Mouse (Mus musculus): ENCODE data around the gene Ccl7.

Ccl7 gene

GRCm38 (mm10) chr11:82045471-82045870 is at the start of gene Ccl7:
Gene Ccl7 (plus strand): TSS chr11:82045712.
- H3K27me3 ChIP-seq (ENCODE audit: insufficient read depth, low read length) = no peaks in the 10 kb centered on the region
- no peaks in the 10 kb centered on the region for H3K4me1 ChIP-seq (replicated peaks; ENCODE audit: low read depth, low read length)
- no peaks in the 10 kb centered on the region for H3K36me3 ChIP-seq (ENCODE audit: insufficient read depth, low read length)
- H3K9me3 ChIP-seq (ENCODE audit: low read length) = no peaks in the 10 kb centered on the region
- no peak within 1 kb of the TSS for H3K4me3 ChIP-seq (replicated peaks; ENCODE audit: low read length)
- TF ChIP-seq POU5F1 (IDR thresholded peaks at IDR 0.05; ENCODE audit: borderline replicate concordance, low read length) (no peak), CTCF (conservative IDR thresholded peaks at IDR 0.05; ENCODE audit: low read length) (no peak), NANOG (IDR thresholded peaks at IDR 0.05; ENCODE audit: borderline replicate concordance, low read length) (no peak)

DNA sequence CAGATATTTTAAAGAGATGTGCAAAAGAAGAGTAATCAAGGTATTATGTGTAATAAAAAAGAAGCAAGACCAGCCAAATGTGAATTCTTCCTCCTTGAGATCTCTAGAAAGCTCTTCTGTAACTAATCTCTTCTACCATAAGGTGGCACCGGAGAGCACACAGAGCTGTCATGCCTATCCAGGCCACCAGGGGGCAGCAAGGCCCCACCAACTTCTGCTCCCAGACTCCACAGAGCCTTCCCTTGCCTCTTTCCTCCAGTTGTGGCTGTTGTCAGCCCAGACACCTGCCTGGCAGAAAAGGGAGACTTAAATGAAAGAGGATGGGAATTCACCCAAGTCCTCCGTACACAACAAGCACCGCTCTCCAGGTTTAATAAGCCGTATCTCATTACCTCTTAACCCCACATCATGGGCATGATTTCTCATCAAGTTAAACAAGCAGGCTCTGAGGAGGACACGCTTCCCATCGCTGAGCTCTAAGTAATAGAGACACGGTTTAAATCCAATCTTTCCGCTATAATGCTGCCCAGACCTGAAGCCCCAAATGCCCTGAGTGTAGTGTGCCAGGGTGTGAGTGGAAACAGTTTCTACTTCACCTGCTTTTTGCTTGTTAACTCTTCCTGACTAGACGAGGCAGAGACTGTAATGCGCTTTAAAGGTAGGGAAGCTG is 49.2 kb upstream of the Ccl7 start:
- Histone ChIP-seq H3K4me3 (replicated peaks; ENCODE audit: low read length) (no peak overlapping the region), H3K9me3 (ENCODE audit: low read length) (peaks cover 11% of the 10 kb centered on the region), H3K27me3 (ENCODE audit: insufficient read depth, low read length) (no peaks in the 10 kb centered on the region; the same call in 1 of the 2 replicates), H3K36me3 (ENCODE audit: insufficient read depth, low read length) (no peaks in the 10 kb centered on the region), H3K4me1 (replicated peaks; ENCODE audit: low read depth, low read length) (no peaks in the 10 kb centered on the region)
- no peak for TF ChIP-seq NANOG (IDR thresholded peaks at IDR 0.05; ENCODE audit: borderline replicate concordance, low read length)
- TF ChIP-seq POU5F1 (IDR thresholded peaks at IDR 0.05; ENCODE audit: borderline replicate concordance, low read length) = no peak
- peak; percentile 87 for TF ChIP-seq CTCF (conservative IDR thresholded peaks at IDR 0.05; ENCODE audit: low read length)

GRCm38 (mm10) chr11:81997085-81997484 is 48.4 kb upstream of the Ccl7 start:
- H3K4me1 ChIP-seq (replicated peaks; ENCODE audit: low read depth, low read length) = no peaks in the 10 kb centered on the region
- no peaks in the 10 kb centered on the region; the same call in 1 of the 2 replicates for H3K27me3 ChIP-seq (ENCODE audit: insufficient read depth, low read length)
- no peaks in the 10 kb centered on the region for H3K36me3 ChIP-seq (ENCODE audit: insufficient read depth, low read length)
- no peak overlapping the region for H3K4me3 ChIP-seq (replicated peaks; ENCODE audit: low read length)
- H3K9me3 ChIP-seq (ENCODE audit: low read length) = peaks cover 11% of the 10 kb centered on the region
- TF ChIP-seq CTCF (conservative IDR thresholded peaks at IDR 0.05; ENCODE audit: low read length) (no peak), POU5F1 (IDR thresholded peaks at IDR 0.05; ENCODE audit: borderline replicate concordance, low read length) (no peak), NANOG (IDR thresholded peaks at IDR 0.05; ENCODE audit: borderline replicate concordance, low read length) (no peak)

- TF ChIP-seq NANOG (IDR thresholded peaks at IDR 0.05; ENCODE audit: borderline replicate concordance, low read length) (no peak), CTCF (conservative IDR thresholded peaks at IDR 0.05; ENCODE audit: low read length) (no peak), POU5F1 (IDR thresholded peaks at IDR 0.05; ENCODE audit: borderline replicate concordance, low read length) (no peak)
- no peaks in the 10 kb centered on the region for H3K4me1 ChIP-seq (replicated peaks; ENCODE audit: low read depth, low read length)
- peaks cover 11% of the 10 kb centered on the region for H3K9me3 ChIP-seq (ENCODE audit: low read length)
- no peaks in the 10 kb centered on the region for H3K36me3 ChIP-seq (ENCODE audit: insufficient read depth, low read length)
- no peaks in the 10 kb centered on the region; the same call in 1 of the 2 replicates for H3K27me3 ChIP-seq (ENCODE audit: insufficient read depth, low read length)
- H3K4me3 ChIP-seq (replicated peaks; ENCODE audit: low read length) = no peak overlapping the region
These were observed 46.9 kb upstream of the Ccl7 start for GRCm38 (mm10) chr11:81998646-81999045.

GRCm38 (mm10) chr11:81999469-81999868 is 46.0 kb upstream of the Ccl7 start:
- no peak overlapping the region for H3K4me3 ChIP-seq (replicated peaks; ENCODE audit: low read length)
- no peaks in the 10 kb centered on the region for H3K4me1 ChIP-seq (replicated peaks; ENCODE audit: low read depth, low read length)
- no peaks in the 10 kb centered on the region for H3K36me3 ChIP-seq (ENCODE audit: insufficient read depth, low read length)
- no peaks in the 10 kb centered on the region; the same call in none of the 2 replicates for H3K27me3 ChIP-seq (ENCODE audit: insufficient read depth, low read length)
- no peak for TF ChIP-seq NANOG (IDR thresholded peaks at IDR 0.05; ENCODE audit: borderline replicate concordance, low read length)
- no peak for TF ChIP-seq POU5F1 (IDR thresholded peaks at IDR 0.05; ENCODE audit: borderline replicate concordance, low read length)
- TF ChIP-seq CTCF (conservative IDR thresholded peaks at IDR 0.05; ENCODE audit: low read length) = no peak
- H3K9me3 ChIP-seq (ENCODE audit: low read length) = peaks cover 8% of the 10 kb centered on the region

GRCm38 (mm10) chr11:82000581-82000980 is 44.9 kb upstream of the Ccl7 start:
- Histone ChIP-seq H3K4me1 (replicated peaks; ENCODE audit: low read depth, low read length) (no peaks in the 10 kb centered on the region), H3K9me3 (ENCODE audit: low read length) (peaks cover 8% of the 10 kb centered on the region), H3K27me3 (ENCODE audit: insufficient read depth, low read length) (no peaks in the 10 kb centered on the region; the same call in none of the 2 replicates), H3K4me3 (replicated peaks; ENCODE audit: low read length) (no peak overlapping the region), H3K36me3 (ENCODE audit: insufficient read depth, low read length) (no peaks in the 10 kb centered on the region)
- TF ChIP-seq POU5F1 (IDR thresholded peaks at IDR 0.05; ENCODE audit: borderline replicate concordance, low read length) = no peak
- no peak for TF ChIP-seq NANOG (IDR thresholded peaks at IDR 0.05; ENCODE audit: borderline replicate concordance, low read length)
- no peak for TF ChIP-seq CTCF (conservative IDR thresholded peaks at IDR 0.05; ENCODE audit: low read length)

DNA sequence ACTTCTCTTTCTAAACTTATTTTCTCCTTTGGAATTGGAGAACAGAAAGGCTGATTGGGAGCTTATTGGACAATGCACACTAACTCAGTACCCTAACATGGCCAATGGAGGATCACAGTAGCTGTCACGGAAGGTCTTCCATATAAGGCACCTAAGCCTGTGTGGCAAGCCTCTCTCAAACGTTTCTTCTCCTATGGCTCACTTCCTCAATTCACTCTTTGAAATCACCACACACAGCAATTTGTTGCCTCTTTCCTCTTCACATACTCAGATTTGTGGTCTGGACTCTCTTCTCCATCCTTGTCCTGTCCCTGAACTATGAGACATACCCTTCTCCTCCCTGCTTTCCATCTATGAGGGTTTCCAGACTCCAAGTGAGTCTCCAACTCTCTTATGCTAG is 40.7 kb upstream of the Ccl7 start:
- H3K4me1 ChIP-seq (replicated peaks; ENCODE audit: low read depth, low read length) = no peaks in the 10 kb centered on the region
- no peak overlapping the region for H3K4me3 ChIP-seq (replicated peaks; ENCODE audit: low read length)
- no peaks in the 10 kb centered on the region for H3K9me3 ChIP-seq (ENCODE audit: low read length)
- H3K27me3 ChIP-seq (ENCODE audit: insufficient read depth, low read length) = no peaks in the 10 kb centered on the region; the same call in 1 of the 2 replicates
- H3K36me3 ChIP-seq (ENCODE audit: insufficient read depth, low read length) = no peaks in the 10 kb centered on the region
- no peak for TF ChIP-seq POU5F1 (IDR thresholded peaks at IDR 0.05; ENCODE audit: borderline replicate concordance, low read length)
- no peak for TF ChIP-seq CTCF (conservative IDR thresholded peaks at IDR 0.05; ENCODE audit: low read length)
- no peak for TF ChIP-seq NANOG (IDR thresholded peaks at IDR 0.05; ENCODE audit: borderline replicate concordance, low read length)

DNA sequence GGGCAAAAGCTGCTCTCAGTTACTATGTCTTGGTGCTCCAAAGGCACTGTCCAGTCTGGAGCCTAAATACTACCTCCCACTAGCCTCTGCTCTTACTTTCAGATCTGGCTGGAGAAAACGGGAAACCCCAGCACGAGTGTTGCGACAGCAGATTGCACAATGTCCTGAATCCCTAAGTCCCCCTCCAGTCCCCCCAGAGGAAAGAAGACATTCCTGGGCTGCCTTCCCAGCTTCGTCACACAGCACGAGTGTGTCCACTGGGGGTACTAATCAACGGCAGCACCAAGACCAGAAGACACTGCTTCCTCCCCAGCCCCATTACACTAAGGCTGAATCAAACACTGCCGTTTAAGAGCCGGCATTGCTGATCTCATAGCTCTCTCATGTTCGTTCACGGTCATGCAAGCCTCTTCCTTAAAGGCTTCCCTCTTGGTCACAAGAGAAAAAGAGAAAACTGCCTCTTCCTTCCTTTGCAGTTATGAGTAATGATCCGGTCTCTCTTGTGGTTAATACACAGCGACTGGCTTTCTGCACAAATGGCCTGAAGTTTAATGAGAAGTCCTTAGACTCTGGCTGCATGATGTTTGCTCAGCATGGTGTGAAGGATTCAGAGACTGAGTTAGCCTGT is 38.6 kb upstream of the Ccl7 start:
- Histone ChIP-seq H3K4me3 (replicated peaks; ENCODE audit: low read length) (no peak overlapping the region), H3K27me3 (ENCODE audit: insufficient read depth, low read length) (no peaks in the 10 kb centered on the region; the same call in 1 of the 2 replicates), H3K4me1 (replicated peaks; ENCODE audit: low read depth, low read length) (no peaks in the 10 kb centered on the region; the same call in 1 of the 2 replicates), H3K9me3 (ENCODE audit: low read length) (peaks cover 3% of the 10 kb centered on the region), H3K36me3 (ENCODE audit: insufficient read depth, low read length) (no peaks in the 10 kb centered on the region)
- no peak for TF ChIP-seq CTCF (conservative IDR thresholded peaks at IDR 0.05; ENCODE audit: low read length)
- no peak for TF ChIP-seq NANOG (IDR thresholded peaks at IDR 0.05; ENCODE audit: borderline replicate concordance, low read length)
- TF ChIP-seq POU5F1 (IDR thresholded peaks at IDR 0.05; ENCODE audit: borderline replicate concordance, low read length) = no peak

Data from E14TG2a.4 (cell line).